Comparison of ENCODE assay signal across 8 mouse cellular contexts in genomic region chr6:100608429-100608828, GRCm38 (mm10).
DNase-seq lines count a peak whose midpoint lies in the region; ATAC-seq and TF ChIP-seq lines count a peak whose summit lies in the region.
"Had no signal": no experiment of that assay in that cellular context is flagged by ENCODE, and none has a peak within 500 bp of the region (broad histone marks: within the 10 kb centered on the region; RNA-seq: fewer than 3 reads in every experiment).

No protein-coding gene starts in this region.

- dilution Hi-C loops in CH12.LX (cut with MboI; ENCODE audit: extremely low pct_ligation_motif_present, extremely low pct_unique_long_range_greater_than_20kb, low sequenced_read_pairs), result no loop called here

- TF ChIP-seq CTCF in kidney, postnatal 0 days (IDR thresholded peaks at IDR 0.05; ENCODE audit: low read depth), result peak; percentile 61
- TF ChIP-seq CTCF in CH12.LX (conservative IDR thresholded peaks at IDR 0.05 in 1 of 2, IDR thresholded peaks at IDR 0.05 in 1 of 2; ENCODE audit: low read depth in 2 of 2, low read length in 2 of 2), result peak; percentile 59 to 63
- peak; percentile 70 for TF ChIP-seq CTCF in liver, postnatal 0 days (IDR thresholded peaks at IDR 0.05; ENCODE audit: low read depth)

- H3K9ac ChIP-seq in kidney, postnatal 0 days (ENCODE audit: low read depth, low read length), result no peak overlapping the region
- H3K9ac ChIP-seq in kidney, embryonic 16.5 days (replicated peaks; ENCODE audit: low read length), result no peak overlapping the region
- H3K9ac ChIP-seq in CH12.LX (ENCODE audit: insufficient read depth, low read depth), result no peak overlapping the region
- no peak overlapping the region for H3K9ac ChIP-seq in liver, postnatal 0 days (replicated peaks)
- H3K9ac ChIP-seq: neural tube, embryonic 13.5 days had no signal

- no peak overlapping the region for H3K4me2 ChIP-seq in kidney, postnatal 0 days (ENCODE audit: low read length)
- H3K4me2 ChIP-seq in kidney, embryonic 16.5 days (replicated peaks; ENCODE audit: low read depth, low read length), result no peak overlapping the region
- no peak overlapping the region for H3K4me2 ChIP-seq in CH12.LX (ENCODE audit: insufficient read depth, low read depth, poor library complexity, severe bottlenecking)
- H3K4me2 ChIP-seq in liver, postnatal 0 days (ENCODE audit: low read depth, low read length), result no peak overlapping the region
- H3K4me2 ChIP-seq: neural tube, embryonic 13.5 days had no signal

- TF ChIP-seq RAD21 in CH12.LX (IDR thresholded peaks at IDR 0.05; ENCODE audit: low read depth, low read length), result peak; percentile 41

- TF ChIP-seq EP300 in CH12.LX (IDR thresholded peaks at IDR 0.05; ENCODE audit: low read length), result no peak
- no peak for TF ChIP-seq EP300 in liver, postnatal 0 days (IDR thresholded peaks at IDR 0.05; ENCODE audit: low read depth)

- H3K27ac ChIP-seq in kidney, postnatal 0 days, result no peak overlapping the region
- no peak overlapping the region for H3K27ac ChIP-seq in kidney, embryonic 16.5 days (ENCODE audit: low read length)
- no peak overlapping the region for H3K27ac ChIP-seq in CH12.LX (ENCODE audit: insufficient read depth, low read depth)
- H3K27ac ChIP-seq in liver, postnatal 0 days (ENCODE audit: low read depth), result no peak overlapping the region
- H3K27ac ChIP-seq: neural tube, embryonic 13.5 days had no signal

- H3K4me1 ChIP-seq in kidney, postnatal 0 days (replicated peaks; ENCODE audit: insufficient read depth, low read length), result no peaks in the 10 kb centered on the region
- H3K4me1 ChIP-seq in kidney, embryonic 16.5 days (ENCODE audit: insufficient read depth, low read length), result no peaks in the 10 kb centered on the region
- no peaks in the 10 kb centered on the region for H3K4me1 ChIP-seq in CH12.LX (ENCODE audit: control insufficient read depth in 1 of 2, insufficient read depth in 2 of 2)
- no peaks in the 10 kb centered on the region for H3K4me1 ChIP-seq in liver, postnatal 0 days (ENCODE audit: insufficient read depth)

- H3K36me3 ChIP-seq in kidney, postnatal 0 days (ENCODE audit: insufficient read depth, low read length), result 0 out of 2 replicates have a peak, but pooled peaks cover 2% of the 10 kb centered on the region
- H3K36me3 ChIP-seq in kidney, embryonic 16.5 days (ENCODE audit: insufficient read depth, low read length), result peaks cover 2% of the 10 kb centered on the region; the same call in 1 of the 2 replicates
- peaks cover 22 to 72% of the 10 kb centered on the region in 2 experiments for H3K36me3 ChIP-seq in CH12.LX (replicated peaks in 1 of 2; ENCODE audit: control insufficient read depth in 1 of 2, insufficient read depth in 1 of 2, low read length in 1 of 2)
- no peaks in the 10 kb centered on the region for H3K36me3 ChIP-seq in liver, postnatal 0 days (replicated peaks; ENCODE audit: insufficient read depth, low read length)
- H3K36me3 ChIP-seq: neural tube, embryonic 13.5 days had no signal

- no peaks in the 10 kb centered on the region for H3K27me3 ChIP-seq in kidney, postnatal 0 days (ENCODE audit: insufficient read depth, low read length)
- H3K27me3 ChIP-seq in kidney, embryonic 16.5 days (ENCODE audit: insufficient read depth, low read length), result no peaks in the 10 kb centered on the region
- H3K27me3 ChIP-seq in CH12.LX (replicated peaks), result no peaks in the 10 kb centered on the region
- no peaks in the 10 kb centered on the region for H3K27me3 ChIP-seq in liver, postnatal 0 days (ENCODE audit: insufficient read depth, low read length)
- H3K27me3 ChIP-seq: neural tube, embryonic 13.5 days had no signal

- no peak overlapping the region for H3K4me3 ChIP-seq in kidney, postnatal 0 days (replicated peaks; ENCODE audit: low read depth, low read length)
- no peak overlapping the region for H3K4me3 ChIP-seq in kidney, embryonic 16.5 days (ENCODE audit: low read length)
- H3K4me3 ChIP-seq in CH12.LX (replicated peaks in 1 of 3; ENCODE audit: low read depth in 2 of 3, low read length in 2 of 3, poor library complexity in 1 of 3), result no peak overlapping the region
- no peak overlapping the region for H3K4me3 ChIP-seq in liver, postnatal 0 days (ENCODE audit: low read depth, low read length)
- H3K4me3 ChIP-seq: neural tube, embryonic 13.5 days had no signal

- in situ Hi-C loops in CH12.LX (cut with MboI; ENCODE audit: low pct_ligation_motif_present, low pct_unique_long_range_greater_than_20kb, low sequenced_read_pairs), result no loop called here

- whole genome bisulfite sequencing in kidney, postnatal 0 days, result 96% methylated on average over 3 of the region's 3 CpGs
- WGBS in kidney, embryonic 16.5 days, result 90% methylated on average over 3 of the region's 3 CpGs
- 81% methylated on average over 3 of the region's 3 CpGs for WGBS in liver, postnatal 0 days (ENCODE audit: insufficient replicate concordance)

- no peak for DNase-seq in kidney, postnatal 0 days (ENCODE audit: low spot score)
- peak; percentile 46 for DNase-seq in CH12.LX (ENCODE audit: extremely low read depth)
- peak; percentile 83 for DNase-seq in ZHBTc4 (ENCODE audit: low read depth, low spot score)
- peak; percentile 38 for DNase-seq in liver, postnatal 0 days
- DNase-seq in right cerebral cortex, postnatal 4 days, result no peak
- DNase-seq in heart, adult 11 months, result no peak

- H3K79me2 ChIP-seq in CH12.LX (replicated peaks; ENCODE audit: control insufficient read depth, extremely low read depth, insufficient read depth, poor library complexity, severe bottlenecking), result no peaks in the 10 kb centered on the region

- TF ChIP-seq POLR2A in CH12.LX (IDR thresholded peaks at IDR 0.05; ENCODE audit: low read depth, low read length), result no peak

- ATAC-seq in kidney, postnatal 0 days (replicated peaks; ENCODE audit: low FRiP score, low read depth), result no peak
- no peak for ATAC-seq in kidney, embryonic 16.5 days (ENCODE audit: low FRiP score, low TSS enrichment)
- ATAC-seq in liver, postnatal 0 days, result no peak

- no peaks in the 10 kb centered on the region for H3K9me3 ChIP-seq in kidney, postnatal 0 days (replicated peaks; ENCODE audit: low read length)
- H3K9me3 ChIP-seq in kidney, embryonic 16.5 days (ENCODE audit: low read length), result no peaks in the 10 kb centered on the region
- no peaks in the 10 kb centered on the region for H3K9me3 ChIP-seq in CH12.LX (replicated peaks; ENCODE audit: low read length)
- no peaks in the 10 kb centered on the region for H3K9me3 ChIP-seq in liver, postnatal 0 days (ENCODE audit: low read length)
- H3K9me3 ChIP-seq: neural tube, embryonic 13.5 days had no signal

TF ChIP-seq in CH12.LX, 34 proteins besides CTCF, POLR2A, EP300 and RAD21:
- TF ChIP-seq GABPA (IDR thresholded peaks at IDR 0.05; ENCODE audit: insufficient replicate concordance, low read depth, low read length) (no peak), ELF1 (IDR thresholded peaks at IDR 0.05; ENCODE audit: low read depth, low read length) (no peak), SMC3 (IDR thresholded peaks at IDR 0.05; ENCODE audit: low read depth, low read length) (peak; percentile 46), TBP (conservative IDR thresholded peaks at IDR 0.05; ENCODE audit: low read depth, low read length) (no peak), NRF1 (IDR thresholded peaks at IDR 0.05; ENCODE audit: low read depth, low read length) (no peak), IRF4 (IDR thresholded peaks at IDR 0.05; ENCODE audit: low read depth, low read length) (no peak)

Comparison
In these comparisons a context has a peak if more than half of its experiments do, and no peak if none do; other contexts are left out.
1. DNase-seq: peak in CH12.LX (single experiment), ZHBTc4 (single experiment) and liver, postnatal 0 days (single experiment); none in kidney, postnatal 0 days (single experiment), right cerebral cortex, postnatal 4 days (single experiment) and heart, adult 11 months (single experiment).
2. Peak in every context shown above with its lines, with median percentiles within 50 percentile points of each other: CTCF ChIP-seq.